Mouse (Mus musculus) forebrain, embryonic 12.5 days (tissue): ENCODE results near the gene Eid2b. TPM values are rescaled to one million over a fixed set of nuclear protein-coding genes. Genes with fewer than 3 reads are reported as not detected.

ENCODE experiments used
- ATAC-seq: fragments of 200-750 bp; cut with Nextera tagmentation; 2 replicates; pipeline ENCODE4 v1.8.0; 2017; ENCODE audit warnings: moderate TSS enrichment; ENCODE audit not compliant: low FRiP score
- H3K27ac ChIP-seq: fragments of 300-500 bp; sonication (generic); 2 replicates; pipeline ENCODE4 v1.5.1; 2016; ENCODE audit warnings: mild to moderate bottlenecking
- H3K27me3 ChIP-seq: fragments of 300-500 bp; sonication (generic); 2 replicates; pipeline ENCODE4 v1.6.1; 2016; ENCODE audit warnings: mild to moderate bottlenecking
- H3K36me3 ChIP-seq: fragments of 300-500 bp; sonication (generic); replicated peaks from 2 replicates; pipeline ENCODE4 v1.6.1; 2016; ENCODE audit warnings: mild to moderate bottlenecking
- H3K4me1 ChIP-seq: fragments of 300-500 bp; sonication (generic); 2 replicates; pipeline ENCODE4 v1.6.1; 2016
- H3K4me2 ChIP-seq: fragments of 300-500 bp; sonication (generic); 2 replicates; pipeline ENCODE4 v1.6.1; 2016; ENCODE audit warnings: mild to moderate bottlenecking, moderate library complexity
- H3K4me3 ChIP-seq: fragments of 300-500 bp; sonication (generic); replicated peaks from 2 replicates; pipeline ENCODE4 v1.5.1; 2016; ENCODE audit warnings: mild to moderate bottlenecking
- H3K9ac ChIP-seq: fragments of 300-500 bp; sonication (generic); 2 replicates; pipeline ENCODE4 v1.6.1; 2016; ENCODE audit warnings: mild to moderate bottlenecking
- H3K9me3 ChIP-seq: fragments of 300-500 bp; sonication (generic); 2 replicates; pipeline ENCODE4 v1.6.1; 2016
- WGBS: fragments of 180-500 bp; shearing (Covaris S2); methylation state at CpG from one replicate; pipeline ENCODE4 v1.1.7; 2016; 5-methylcytosine and 5-hydroxymethylcytosine counted together
- polyA plus RNA-seq: library from polyadenylated mRNA; unstranded; fragments of >200 nt; fragmentation: Nextera tagmentation; extraction: Ambion mirVana; gene quantifications from 2 replicates; pipeline ENCODE4 v1.2.1, GENCODE M21; 2016

The Eid2b gene
- polyA plus RNA-seq, 1 experiment from 2014 or later: 24.1 TPM

DNA sequence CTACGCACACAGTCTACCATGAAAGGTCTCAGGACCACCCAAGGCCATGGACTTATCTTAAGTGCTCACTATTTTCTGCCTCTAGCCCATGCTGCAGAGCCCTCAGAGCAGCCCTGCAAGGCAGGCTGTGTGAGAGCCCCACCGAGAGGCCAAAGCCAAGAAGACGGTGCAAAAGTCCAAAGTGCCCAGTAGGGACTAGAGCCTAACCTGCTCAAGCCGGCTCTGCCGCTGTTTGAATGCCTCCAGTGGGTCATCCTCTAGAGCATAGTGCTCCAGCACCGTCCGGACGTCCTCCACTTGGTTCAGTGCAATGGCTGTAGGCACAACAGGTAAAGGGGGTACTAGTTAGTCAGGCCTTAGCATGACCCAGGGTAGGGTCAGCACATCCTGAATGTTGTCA is 28.7 kb downstream of the Eid2b start:
- 94% methylated on average over 8 of the region's 8 CpGs for WGBS
- Histone ChIP-seq H3K4me3 (no peak overlapping the region), H3K4me2 (no peak overlapping the region), H3K36me3 (peaks cover 55% of the 10 kb centered on the region), H3K9me3 (no peaks in the 10 kb centered on the region), H3K9ac (no peak overlapping the region), H3K4me1 (peaks cover 55% of the 10 kb centered on the region), H3K27me3 (peaks cover 8% of the 10 kb centered on the region; the same call in 1 of the 2 replicates), H3K27ac (no peak overlapping the region)
- ATAC-seq: no peak

DNA sequence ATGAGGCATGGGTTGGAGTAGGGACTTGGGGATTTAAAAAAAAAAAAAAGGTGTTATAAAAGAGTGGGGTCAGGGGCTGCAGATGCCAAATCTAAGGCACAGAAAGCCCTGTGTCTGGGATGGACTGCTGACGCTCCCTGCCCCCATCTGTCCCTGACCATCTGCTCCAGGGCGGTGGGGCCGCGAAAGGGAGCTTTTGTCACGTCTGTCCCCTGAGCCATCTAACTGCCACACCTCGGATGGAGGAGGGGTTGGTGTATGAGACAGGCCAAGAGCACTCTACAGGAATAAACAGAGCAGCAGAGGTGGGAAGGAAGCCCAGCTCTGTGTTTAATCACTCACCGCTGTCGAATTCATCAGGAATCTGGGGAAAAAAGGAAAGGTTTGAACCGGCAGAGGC is 32.2 kb downstream of the Eid2b start:
- no peaks in the 10 kb centered on the region for H3K9me3 ChIP-seq
- ATAC-seq: 0 out of 2 replicates have a peak, but pooled peaks have one; percentile 30
- no peak overlapping the region for H3K4me3 ChIP-seq
- H3K27ac ChIP-seq: peak overlapping the region; percentile 47
- peaks cover 36% of the 10 kb centered on the region for H3K4me1 ChIP-seq
- WGBS: 72% methylated on average over 9 of the region's 9 CpGs
- no peak overlapping the region for H3K9ac ChIP-seq
- no peaks in the 10 kb centered on the region for H3K27me3 ChIP-seq
- H3K36me3 ChIP-seq: peaks cover 63% of the 10 kb centered on the region
- H3K4me2 ChIP-seq: 0 out of 2 replicates have a peak overlapping the region, but pooled peaks have one; percentile 89

DNA sequence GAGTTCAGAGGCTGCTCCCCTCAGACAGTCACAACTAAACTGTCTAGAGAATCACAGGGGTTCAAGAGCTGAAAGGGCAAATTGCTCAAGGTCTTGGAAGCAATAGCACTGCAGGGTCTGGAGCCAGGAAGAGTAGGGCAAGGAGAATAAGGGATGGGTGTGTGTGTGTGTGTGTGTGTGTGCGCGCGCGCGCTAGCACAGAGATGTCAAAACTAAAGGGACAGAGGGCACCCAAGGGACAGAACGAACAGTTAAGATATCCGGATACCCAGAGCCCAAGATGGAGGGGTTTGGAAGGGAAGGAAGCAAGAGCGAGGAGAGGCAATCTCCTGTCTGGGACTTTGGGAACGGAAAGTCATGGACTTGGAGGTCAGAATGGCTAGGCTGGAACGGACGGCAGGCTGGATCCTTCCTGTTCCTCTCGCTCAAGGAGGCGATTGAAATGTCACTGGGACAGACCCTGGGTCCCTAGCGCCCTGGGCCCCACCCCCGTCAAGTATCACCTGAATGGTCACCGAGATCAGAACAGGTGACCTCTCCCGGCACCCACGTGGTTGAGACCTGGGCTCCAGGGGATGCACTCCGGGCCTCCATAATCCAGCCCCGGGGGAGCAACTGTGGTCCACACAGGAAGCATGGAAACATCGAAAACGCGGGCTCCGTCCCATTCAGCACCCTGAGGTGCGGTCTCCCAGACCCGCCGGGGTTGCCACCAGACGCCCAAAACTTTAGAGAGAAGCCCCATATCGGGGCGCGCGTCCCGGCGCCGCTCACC is 33.8 kb downstream of the Eid2b start:
- Histone ChIP-seq H3K9me3 (no peaks in the 10 kb centered on the region), H3K9ac (peak overlapping the region; percentile 94), H3K4me1 (peaks cover 36% of the 10 kb centered on the region), H3K36me3 (peaks cover 63% of the 10 kb centered on the region), H3K27me3 (no peaks in the 10 kb centered on the region), H3K27ac (peak overlapping the region; percentile 60; the same call in 1 of the 2 replicates), H3K4me2 (peak overlapping the region; percentile 89), H3K4me3 (peak overlapping the region; percentile 93)
- WGBS: 7% methylated on average over 33 of the region's 35 CpGs
- ATAC-seq: peak; percentile 45

DNA sequence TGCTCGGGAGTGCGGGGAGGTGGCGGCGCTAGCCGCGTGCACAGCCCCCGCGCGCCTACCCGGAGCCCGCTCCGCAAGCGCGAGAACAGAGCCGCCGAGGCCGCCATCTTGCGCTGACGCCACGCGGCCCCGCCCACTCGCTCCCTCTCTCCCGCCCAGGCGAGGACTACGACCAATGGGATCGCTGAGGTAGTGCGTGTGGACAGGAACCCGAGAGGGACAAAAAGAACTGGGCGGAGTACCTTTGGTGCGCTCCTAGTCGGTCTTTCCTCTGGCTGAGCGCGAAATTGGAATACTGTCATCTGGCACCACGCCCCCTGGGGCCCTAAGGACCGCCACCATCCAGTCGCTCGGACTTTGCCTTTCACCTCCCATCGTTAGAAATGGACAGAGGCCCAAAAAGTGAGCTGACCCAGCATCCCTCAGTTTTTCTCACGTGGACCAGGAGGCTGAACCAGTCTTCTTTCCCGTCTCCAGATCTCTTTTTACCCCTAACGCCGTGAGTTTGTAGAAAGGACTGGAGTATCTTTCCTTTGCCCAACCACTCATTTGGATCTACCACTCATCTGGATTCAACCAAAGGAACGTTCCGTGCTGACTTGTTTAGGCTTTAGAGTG is 34.5 kb downstream of the Eid2b start, which contains the start of gene Timm50:
Timm50 (minus strand) TSS at position 147 of the 618 bp plus-strand sequence.
- H3K36me3 ChIP-seq: peaks cover 63% of the 10 kb centered on the region
- H3K4me3 ChIP-seq: peak within 1 kb of the TSS; percentile 93
- peaks cover 36% of the 10 kb centered on the region for H3K4me1 ChIP-seq
- no peaks in the 10 kb centered on the region for H3K27me3 ChIP-seq
- H3K27ac ChIP-seq: peak within 1 kb of the TSS; percentile 60; the same call in 1 of the 2 replicates
- ATAC-seq: peak; percentile 98
- peak within 1 kb of the TSS; percentile 89 for H3K4me2 ChIP-seq
- 1% methylated on average over 45 of the region's 45 CpGs for WGBS
- no peaks in the 10 kb centered on the region for H3K9me3 ChIP-seq
- H3K9ac ChIP-seq: peak within 1 kb of the TSS; percentile 94

DNA sequence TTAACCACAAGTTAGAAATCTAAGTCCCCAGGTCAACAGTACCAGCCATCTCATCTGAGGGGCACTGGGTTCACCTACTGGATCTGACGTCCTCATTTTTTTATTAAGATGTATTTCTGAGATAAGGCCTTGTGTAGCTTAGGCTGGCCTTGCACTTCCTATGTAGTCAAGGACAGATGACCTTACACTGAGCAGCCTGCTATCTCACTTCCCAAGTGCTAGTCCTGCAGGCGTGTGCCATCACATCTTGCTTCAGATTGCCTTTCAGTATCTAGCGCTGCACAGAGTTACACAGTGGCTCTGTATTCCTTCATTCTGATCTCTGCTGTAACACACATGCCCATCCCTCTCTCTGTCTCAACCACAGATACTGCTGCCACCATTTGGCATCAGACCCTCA is 40.5 kb downstream of the Eid2b start:
- H3K36me3 ChIP-seq: peaks cover 91% of the 10 kb centered on the region
- no peak overlapping the region for H3K4me2 ChIP-seq
- H3K9me3 ChIP-seq: no peaks in the 10 kb centered on the region
- no peak overlapping the region for H3K4me3 ChIP-seq
- H3K4me1 ChIP-seq: no peaks in the 10 kb centered on the region
- no peak for ATAC-seq
- no peak overlapping the region for H3K27ac ChIP-seq
- no peak overlapping the region for H3K9ac ChIP-seq
- WGBS: 91% methylated on average over 3 of the region's 3 CpGs
- no peaks in the 10 kb centered on the region for H3K27me3 ChIP-seq

DNA sequence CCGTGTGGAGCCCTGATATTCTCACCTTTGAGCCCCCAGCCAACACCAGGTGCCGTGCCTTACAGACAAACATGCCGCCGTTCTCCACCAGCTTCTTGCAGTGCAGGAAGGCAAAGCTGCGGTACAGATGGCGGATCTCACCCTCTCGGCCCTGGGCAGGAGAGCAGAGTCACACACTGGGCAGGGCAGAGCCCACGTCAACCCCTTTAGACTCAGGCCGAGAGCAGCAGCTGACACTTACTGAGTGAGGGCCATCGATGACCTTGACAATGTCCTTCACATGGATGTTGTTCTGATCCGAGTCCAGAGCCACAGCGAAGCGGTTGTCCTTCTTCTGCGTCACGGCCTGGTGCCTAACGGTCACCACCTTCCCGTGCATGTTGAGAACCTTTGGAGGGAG is 41.2 kb downstream of the Eid2b start:
- no peak overlapping the region for H3K9ac ChIP-seq
- no peak overlapping the region for H3K27ac ChIP-seq
- H3K4me2 ChIP-seq: no peak overlapping the region
- H3K36me3 ChIP-seq: peaks cover 98% of the 10 kb centered on the region
- H3K9me3 ChIP-seq: no peaks in the 10 kb centered on the region
- 95% methylated on average over 17 of the region's 17 CpGs for whole genome bisulfite sequencing
- ATAC-seq: no peak
- H3K4me1 ChIP-seq: no peaks in the 10 kb centered on the region
- no peak overlapping the region for H3K4me3 ChIP-seq
- no peaks in the 10 kb centered on the region for H3K27me3 ChIP-seq

DNA sequence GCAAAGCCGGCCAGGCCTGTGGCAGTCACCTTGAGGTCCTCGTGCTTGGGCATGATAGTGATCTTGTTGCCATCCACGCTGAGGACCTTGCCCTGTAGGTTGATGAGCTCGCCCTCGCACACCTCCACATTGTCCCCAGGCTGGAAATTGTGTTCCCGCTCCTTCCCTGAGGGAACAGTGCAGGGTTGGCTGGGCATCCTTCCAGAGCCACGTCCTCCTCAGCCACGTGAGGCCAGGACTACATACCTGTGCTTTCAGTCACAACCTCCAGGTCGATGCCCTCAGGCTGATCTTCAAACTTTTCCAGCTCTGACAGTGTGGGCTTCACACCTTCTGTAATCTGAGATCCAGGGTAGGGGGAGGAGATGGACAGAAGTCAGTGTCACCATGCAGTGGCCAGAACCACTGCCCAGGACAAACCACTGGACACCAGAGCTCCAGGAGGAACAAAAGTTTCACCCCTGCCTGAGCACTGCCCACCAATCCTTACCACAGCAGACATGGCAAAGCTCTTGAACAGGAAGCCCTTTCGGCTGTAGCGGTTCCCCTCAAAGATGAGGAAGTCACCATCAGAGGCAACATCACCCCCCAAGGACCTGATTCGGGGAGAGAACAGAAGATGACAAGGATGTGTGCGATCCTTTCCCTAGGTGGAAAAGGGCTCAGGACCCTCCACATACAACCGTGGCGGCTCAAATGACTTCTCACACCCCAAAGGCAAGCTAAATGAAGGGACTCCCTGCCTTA is 44.6 kb downstream of the Eid2b start:
- no peak for ATAC-seq
- Histone ChIP-seq H3K36me3 (peaks cover 100% of the 10 kb centered on the region), H3K9ac (no peak overlapping the region), H3K4me2 (no peak overlapping the region), H3K27me3 (no peaks in the 10 kb centered on the region), H3K4me3 (no peak overlapping the region), H3K9me3 (no peaks in the 10 kb centered on the region), H3K4me1 (no peaks in the 10 kb centered on the region), H3K27ac (no peak overlapping the region)
- WGBS: 94% methylated on average over 15 of the region's 15 CpGs

DNA sequence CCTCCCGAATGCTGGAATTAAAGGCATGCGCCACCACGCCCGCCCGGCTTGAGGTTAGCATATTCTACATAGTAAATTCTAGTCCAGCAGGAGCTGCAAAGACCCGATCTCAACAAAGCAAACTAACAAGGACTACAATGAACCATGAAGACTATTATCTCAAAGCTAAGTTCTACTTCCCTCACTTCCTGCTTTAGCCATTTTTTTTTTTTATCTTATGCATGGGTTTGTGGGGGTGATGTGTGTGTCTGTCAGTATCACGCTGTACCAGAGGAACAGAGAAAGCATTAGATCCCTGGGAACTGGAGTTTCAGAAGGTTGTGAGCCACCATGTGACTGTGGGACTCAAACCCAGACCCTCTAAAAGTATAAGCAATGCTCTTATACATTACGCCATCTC is 47.8 kb downstream of the Eid2b start:
- ATAC-seq: no peak
- H3K27ac ChIP-seq: no peak overlapping the region
- H3K36me3 ChIP-seq: peaks cover 100% of the 10 kb centered on the region
- no peak overlapping the region for H3K9ac ChIP-seq
- H3K27me3 ChIP-seq: no peaks in the 10 kb centered on the region
- H3K4me3 ChIP-seq: no peak overlapping the region
- no peak overlapping the region for H3K4me2 ChIP-seq
- H3K9me3 ChIP-seq: no peaks in the 10 kb centered on the region
- 97% methylated on average over 8 of the region's 8 CpGs for WGBS
- H3K4me1 ChIP-seq: no peaks in the 10 kb centered on the region

DNA sequence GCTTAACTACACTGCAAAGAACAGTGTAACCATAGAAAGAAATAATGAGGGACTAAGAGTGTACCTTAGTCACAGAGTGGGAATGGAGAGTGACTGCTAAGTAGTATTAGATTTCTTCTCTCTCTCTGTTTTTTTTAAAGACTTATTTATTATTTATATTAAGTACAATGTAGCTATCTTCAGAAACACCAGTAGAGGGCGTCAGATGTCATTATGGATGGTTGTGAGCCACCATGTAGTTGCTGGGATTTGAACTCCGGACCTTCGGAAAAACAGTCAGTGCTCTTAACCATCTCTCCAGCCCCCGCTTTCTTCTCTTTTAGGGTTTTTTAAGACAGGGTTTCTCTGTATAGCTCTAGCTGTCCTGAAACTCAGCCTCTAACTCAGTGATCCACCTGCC is 48.9 kb downstream of the Eid2b start:
- Histone ChIP-seq H3K9me3 (no peaks in the 10 kb centered on the region), H3K27ac (no peak overlapping the region), H3K36me3 (peaks cover 100% of the 10 kb centered on the region), H3K4me3 (no peak overlapping the region), H3K4me2 (no peak overlapping the region), H3K4me1 (no peaks in the 10 kb centered on the region), H3K27me3 (no peaks in the 10 kb centered on the region), H3K9ac (no peak overlapping the region)
- no peak for ATAC-seq
- WGBS: 88% methylated on average over 4 of the region's 4 CpGs

DNA sequence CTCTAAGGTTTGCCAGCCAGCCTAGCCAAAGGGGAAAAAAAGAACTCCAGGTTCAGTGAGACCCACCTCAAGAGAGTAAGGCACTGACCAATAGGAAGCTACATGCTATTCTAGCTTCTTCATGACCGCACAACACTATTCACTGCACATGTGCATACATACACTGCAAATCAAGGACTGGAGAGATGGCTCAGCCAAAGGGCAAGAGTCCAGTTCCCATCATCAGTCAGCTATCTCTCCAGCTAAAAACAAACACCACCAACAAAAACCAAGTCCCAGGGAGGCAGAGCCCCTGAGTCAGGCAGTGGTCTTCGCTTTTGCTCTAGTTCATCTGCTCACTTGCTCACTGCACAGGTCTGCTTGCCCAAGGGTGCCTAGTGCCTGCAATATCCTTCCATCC is 50.7 kb downstream of the Eid2b start:
- Histone ChIP-seq H3K9me3 (no peaks in the 10 kb centered on the region), H3K36me3 (peaks cover 90% of the 10 kb centered on the region), H3K27ac (no peak overlapping the region), H3K4me3 (no peak overlapping the region), H3K9ac (no peak overlapping the region), H3K4me1 (no peaks in the 10 kb centered on the region), H3K27me3 (no peaks in the 10 kb centered on the region), H3K4me2 (no peak overlapping the region)
- WGBS: 100% methylated on average over 2 of the region's 2 CpGs
- no peak for ATAC-seq
